Mouse (Mus musculus): ENCODE measurements around the gene Lag3. TPM values are rescaled to one million over a fixed set of nuclear protein-coding genes. Genes with fewer than 3 reads are reported as not detected.
"Not testable (repeated sequence)": the region's sequence is repeated elsewhere in the genome, so short reads cannot be mapped to it uniquely, and the experiment has no call there.

Gene Lag3
- polyA plus RNA-seq, 1 experiment from 2014 or later, result 2.3 TPM

GRCm38 (mm10) chr6:124907767-124908166 is 3.7 kb downstream of the Lag3 start:
- Histone ChIP-seq H3K9me3 (no peaks in the 10 kb centered on the region), H3K4me2 (replicated peaks) (no peak overlapping the region), H3K9ac (replicated peaks) (no peak overlapping the region), H3K4me3 (replicated peaks) (no peak overlapping the region), H3K4me1 (replicated peaks) (peaks cover 42% of the 10 kb centered on the region), H3K27ac (no peak overlapping the region), H3K27me3 (peaks cover 20% of the 10 kb centered on the region), H3K36me3 (peaks cover 6% of the 10 kb centered on the region; the same call in 1 of the 2 replicates)
- WGBS, result 85% methylated on average over 1 of the region's 1 CpGs
- no peak for ATAC-seq

DNA sequence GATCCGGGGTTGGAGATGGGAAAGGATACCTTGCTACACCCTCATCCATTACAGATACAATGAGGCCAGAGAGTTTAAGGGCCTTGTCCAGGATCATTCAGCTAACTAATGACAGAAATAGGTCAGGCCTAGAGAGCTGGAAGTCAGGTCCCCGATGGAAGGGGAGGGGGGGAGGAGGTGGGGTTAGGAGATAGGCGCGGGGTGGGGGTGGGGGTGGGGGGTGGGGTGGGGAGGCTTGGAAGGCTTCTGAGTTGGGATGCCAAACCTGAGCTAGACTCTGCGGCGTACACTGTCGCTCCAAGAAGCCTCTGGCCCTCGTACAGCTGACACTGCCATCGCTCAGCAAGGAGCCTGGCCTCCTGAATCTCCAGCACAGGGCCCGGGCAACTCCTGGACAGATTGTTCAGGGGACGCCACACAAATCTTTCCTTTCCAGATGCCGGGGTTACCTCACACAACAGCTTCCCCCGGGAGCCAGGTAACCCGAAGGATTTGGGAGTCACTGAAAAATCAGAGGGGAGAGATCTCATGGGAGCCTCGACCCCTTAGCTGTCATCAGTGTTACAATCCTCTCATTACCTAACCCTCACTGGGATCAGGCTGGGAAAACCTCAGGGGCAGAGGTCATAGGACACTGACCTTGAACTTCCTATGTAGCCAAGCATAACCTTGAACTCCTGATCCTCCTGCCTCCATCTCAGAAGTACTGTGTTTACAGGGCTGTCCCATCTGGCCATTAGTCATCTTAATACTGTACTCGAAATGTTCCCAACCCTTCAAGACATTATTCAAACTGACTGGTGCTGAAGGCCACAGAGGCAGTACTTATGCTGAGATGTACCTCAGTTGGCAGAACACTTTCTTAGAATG is 6.3 kb downstream of the Lag3 start:
- no peak for ATAC-seq
- WGBS, result 21% methylated on average over 16 of the region's 16 CpGs
- Histone ChIP-seq H3K4me2 (replicated peaks) (peak overlapping the region; percentile 63), H3K4me3 (replicated peaks) (peak overlapping the region; percentile 42), H3K27ac (peak overlapping the region; percentile 99), H3K9ac (replicated peaks) (peak overlapping the region; percentile 76), H3K9me3 (no peaks in the 10 kb centered on the region), H3K36me3 (no peaks in the 10 kb centered on the region), H3K4me1 (replicated peaks) (peaks cover 36% of the 10 kb centered on the region), H3K27me3 (peaks cover 14% of the 10 kb centered on the region; the same call in 1 of the 2 replicates)

DNA sequence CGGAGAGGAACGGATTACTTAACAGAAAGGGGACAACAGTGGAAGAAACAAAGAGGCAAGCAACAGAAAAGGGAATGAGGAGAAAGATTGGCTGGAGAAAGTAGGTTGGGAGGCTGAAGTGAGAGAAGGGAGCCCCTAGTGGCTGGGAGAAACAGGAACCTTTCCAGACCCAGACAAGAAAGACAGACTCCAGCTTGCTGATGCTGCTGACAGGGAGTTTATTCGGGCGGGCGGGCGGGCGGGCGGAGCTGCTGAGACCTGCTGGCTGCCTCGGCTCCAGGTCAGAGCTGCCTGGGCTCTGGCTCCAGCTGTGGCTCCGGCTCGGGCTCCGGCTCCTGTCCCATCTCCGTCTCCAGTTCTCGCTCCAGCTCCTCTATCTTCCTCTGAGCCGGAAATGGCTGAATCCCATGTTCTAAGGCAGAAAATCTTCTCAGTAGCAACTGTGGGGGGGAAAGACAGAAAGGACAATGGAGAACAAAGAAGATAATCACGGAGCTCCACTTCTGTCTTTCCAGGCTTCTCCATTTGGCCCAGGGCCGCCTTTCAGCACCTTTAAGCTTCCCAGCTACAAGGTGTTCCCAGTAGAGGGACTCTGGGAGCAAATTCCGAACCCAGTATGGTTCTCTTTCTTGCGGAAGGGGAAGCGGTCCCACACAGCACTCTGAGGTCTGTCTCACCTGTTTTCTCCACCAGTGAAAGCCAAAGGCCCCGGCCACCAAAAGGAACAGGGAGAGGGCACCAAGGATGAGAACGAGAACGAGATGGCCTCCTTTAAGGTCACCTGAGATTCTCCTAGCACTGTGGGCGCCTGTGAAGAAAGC is 7.1 kb downstream of the Lag3 start:
- peak overlapping the region; percentile 63 for H3K4me2 ChIP-seq (replicated peaks)
- H3K9ac ChIP-seq (replicated peaks), result peak overlapping the region; percentile 76
- H3K9me3 ChIP-seq, result no peaks in the 10 kb centered on the region
- H3K4me3 ChIP-seq (replicated peaks), result peak overlapping the region; percentile 42
- peak overlapping the region; percentile 99 for H3K27ac ChIP-seq
- H3K27me3 ChIP-seq, result peaks cover 11% of the 10 kb centered on the region; the same call in 1 of the 2 replicates
- H3K4me1 ChIP-seq (replicated peaks), result peaks cover 28% of the 10 kb centered on the region
- WGBS, result 6% methylated on average over 24 of the region's 24 CpGs
- no peaks in the 10 kb centered on the region for H3K36me3 ChIP-seq
- ATAC-seq, result peak; percentile 76

DNA sequence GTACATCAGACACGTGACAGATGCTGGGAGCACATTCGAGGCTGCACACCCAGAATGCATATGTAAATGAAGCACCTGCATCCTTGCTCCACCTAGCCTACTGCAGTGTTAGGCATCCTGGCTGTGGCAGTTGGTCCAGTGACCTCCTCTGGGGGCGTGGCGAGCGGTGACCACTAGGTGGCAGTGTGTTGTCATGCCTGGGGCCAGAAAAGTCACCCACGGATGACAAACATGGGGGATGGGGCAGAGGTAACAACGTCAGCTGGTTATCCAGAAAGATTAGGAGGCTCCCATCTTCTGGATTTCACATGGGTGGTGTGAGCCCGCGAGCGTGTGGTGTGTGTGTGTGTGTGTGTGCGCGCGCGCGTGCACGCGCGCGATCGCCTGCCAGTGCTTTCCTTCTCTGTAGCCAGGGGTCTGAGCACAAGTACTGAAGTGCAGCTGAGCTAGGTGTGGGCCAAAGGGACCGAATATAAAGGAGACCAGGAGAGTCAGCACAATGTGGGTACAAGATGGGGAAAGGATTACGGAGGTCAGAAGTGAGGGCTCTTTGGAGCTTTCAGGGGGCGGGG is 7.8 kb downstream of the Lag3 start:
- Histone ChIP-seq H3K4me3 (replicated peaks) (peak overlapping the region; percentile 42), H3K27ac (peak overlapping the region; percentile 99), H3K9ac (replicated peaks) (peak overlapping the region; percentile 76), H3K4me2 (replicated peaks) (peak overlapping the region; percentile 63), H3K27me3 (0 out of 2 replicates have a peak, but pooled peaks cover 8% of the 10 kb centered on the region), H3K36me3 (no peaks in the 10 kb centered on the region), H3K9me3 (no peaks in the 10 kb centered on the region), H3K4me1 (replicated peaks) (peaks cover 28% of the 10 kb centered on the region)
- peak; percentile 89 for ATAC-seq
- under 1% methylated on average over 23 of the region's 23 CpGs for WGBS

DNA sequence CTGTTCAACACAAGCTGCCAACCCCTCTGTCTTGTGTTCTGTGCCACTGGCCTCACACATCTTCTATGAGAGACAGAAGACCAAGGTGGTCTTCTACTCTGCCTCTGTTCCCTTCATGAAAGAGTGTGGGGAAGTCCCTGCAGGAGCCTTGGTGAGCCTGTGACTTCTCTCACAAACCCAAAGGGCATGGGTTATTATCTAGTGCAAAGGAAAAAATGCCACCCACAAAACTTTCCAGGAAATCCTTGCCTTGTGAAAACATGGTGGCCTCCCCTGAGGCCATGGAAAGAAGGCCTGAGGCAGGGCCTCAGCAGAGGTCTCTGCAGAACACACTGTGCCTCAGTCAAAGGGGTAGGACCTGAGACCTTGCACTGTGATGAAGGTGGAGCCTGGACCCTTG is 9.7 kb downstream of the Lag3 start:
- ATAC-seq, result no peak
- Histone ChIP-seq H3K36me3 (no peaks in the 10 kb centered on the region), H3K9me3 (no peaks in the 10 kb centered on the region), H3K27ac (no peak overlapping the region), H3K4me2 (replicated peaks) (no peak overlapping the region), H3K27me3 (no peaks in the 10 kb centered on the region), H3K4me3 (replicated peaks) (no peak overlapping the region), H3K9ac (replicated peaks) (no peak overlapping the region), H3K4me1 (replicated peaks) (peaks cover 28% of the 10 kb centered on the region)

DNA sequence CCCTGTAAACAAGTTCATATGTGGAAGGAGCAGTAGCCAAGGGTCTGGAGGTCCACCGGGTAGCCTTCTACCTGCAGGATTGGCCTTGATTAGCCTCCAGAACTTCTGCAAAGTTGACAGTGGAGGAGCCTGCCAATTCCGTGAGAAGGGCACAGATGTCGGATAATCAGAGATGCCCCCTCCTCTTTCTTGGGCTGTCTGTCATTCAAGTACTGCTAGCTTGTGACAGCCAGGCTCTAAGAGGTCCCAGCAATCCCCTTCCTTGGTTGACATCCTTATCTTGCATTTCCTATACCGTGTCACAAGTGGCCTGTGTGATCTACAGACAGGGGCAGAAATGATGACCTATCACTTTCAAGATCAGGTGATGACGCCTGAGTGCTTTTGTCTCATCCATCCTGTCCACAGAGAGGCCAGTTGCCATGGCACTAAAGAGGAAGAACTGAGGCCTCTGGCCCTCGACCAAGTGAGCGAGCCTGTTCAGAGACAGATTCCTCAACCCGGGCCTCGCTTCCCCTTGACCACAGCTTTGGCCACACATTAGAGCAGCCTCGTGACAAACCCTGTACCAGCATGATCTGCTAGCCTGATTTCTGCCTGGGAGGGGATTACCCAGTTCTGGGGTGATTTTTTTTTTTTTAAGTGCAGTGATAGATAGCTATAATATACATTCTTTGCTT is 10.6 kb downstream of the Lag3 start:
- H3K9me3 ChIP-seq, result no peaks in the 10 kb centered on the region
- H3K9ac ChIP-seq (replicated peaks), result no peak overlapping the region
- no peak overlapping the region for H3K27ac ChIP-seq
- 42% methylated on average over 10 of the region's 10 CpGs for WGBS
- H3K4me2 ChIP-seq (replicated peaks), result no peak overlapping the region
- H3K4me1 ChIP-seq (replicated peaks), result peaks cover 28% of the 10 kb centered on the region
- H3K27me3 ChIP-seq, result no peaks in the 10 kb centered on the region
- H3K4me3 ChIP-seq (replicated peaks), result no peak overlapping the region
- ATAC-seq, result no peak
- H3K36me3 ChIP-seq, result no peaks in the 10 kb centered on the region

DNA sequence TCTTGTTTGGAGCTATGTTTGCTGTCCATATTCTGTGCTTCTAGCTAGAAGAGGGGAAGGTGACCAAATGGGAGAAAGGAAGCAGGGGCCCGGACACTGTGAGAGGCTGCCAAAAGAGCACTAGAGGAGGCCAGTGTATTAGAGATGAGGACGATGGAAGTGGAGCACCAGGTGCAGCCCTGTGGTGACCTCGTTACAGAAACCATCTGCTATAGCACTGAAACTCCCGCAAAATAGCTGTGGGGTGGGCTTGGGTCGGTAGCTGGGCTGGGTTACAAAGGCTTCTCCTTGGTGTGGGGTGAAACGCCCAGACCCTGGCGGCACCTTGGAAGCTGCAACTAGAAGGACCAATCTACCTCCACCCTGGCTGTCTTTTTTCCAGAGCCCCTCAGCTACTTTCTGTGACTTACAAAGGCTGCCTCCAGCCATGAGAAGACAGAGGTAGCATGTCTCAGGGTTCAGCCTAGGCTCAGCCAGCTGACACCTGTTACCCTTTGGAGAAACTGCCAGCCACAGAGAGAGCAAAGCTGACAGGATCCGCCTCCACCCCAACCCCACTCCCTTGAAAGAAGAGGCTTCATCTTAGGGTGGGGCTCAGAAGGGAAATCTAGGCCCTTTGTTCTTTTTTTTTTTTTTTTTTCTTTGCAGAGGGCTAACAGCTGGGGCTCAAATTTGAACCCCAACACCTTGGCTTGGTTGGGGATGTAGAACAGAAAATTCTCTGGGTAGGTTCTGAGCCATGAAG is 11.3 kb downstream of the Lag3 start:
- 48% methylated on average over 8 of the region's 8 CpGs for WGBS
- Histone ChIP-seq H3K27me3 (no peaks in the 10 kb centered on the region), H3K4me3 (replicated peaks) (no peak overlapping the region), H3K4me2 (replicated peaks) (no peak overlapping the region), H3K9ac (replicated peaks) (no peak overlapping the region), H3K9me3 (no peaks in the 10 kb centered on the region), H3K27ac (no peak overlapping the region), H3K4me1 (replicated peaks) (peaks cover 23% of the 10 kb centered on the region), H3K36me3 (no peaks in the 10 kb centered on the region)
- no peak for ATAC-seq

- Histone ChIP-seq H3K27ac (no peak overlapping the region), H3K27me3 (no peaks in the 10 kb centered on the region), H3K4me3 (replicated peaks) (no peak overlapping the region), H3K4me1 (replicated peaks) (peaks cover 12% of the 10 kb centered on the region), H3K36me3 (no peaks in the 10 kb centered on the region), H3K4me2 (replicated peaks) (no peak overlapping the region), H3K9me3 (no peaks in the 10 kb centered on the region), H3K9ac (replicated peaks) (no peak overlapping the region)
- WGBS, result 30% methylated on average over 3 of the region's 3 CpGs
- ATAC-seq, result no peak
Observed at GRCm38 (mm10) chr6:124898359-124898758, 13.1 kb downstream of the Lag3 start.

DNA sequence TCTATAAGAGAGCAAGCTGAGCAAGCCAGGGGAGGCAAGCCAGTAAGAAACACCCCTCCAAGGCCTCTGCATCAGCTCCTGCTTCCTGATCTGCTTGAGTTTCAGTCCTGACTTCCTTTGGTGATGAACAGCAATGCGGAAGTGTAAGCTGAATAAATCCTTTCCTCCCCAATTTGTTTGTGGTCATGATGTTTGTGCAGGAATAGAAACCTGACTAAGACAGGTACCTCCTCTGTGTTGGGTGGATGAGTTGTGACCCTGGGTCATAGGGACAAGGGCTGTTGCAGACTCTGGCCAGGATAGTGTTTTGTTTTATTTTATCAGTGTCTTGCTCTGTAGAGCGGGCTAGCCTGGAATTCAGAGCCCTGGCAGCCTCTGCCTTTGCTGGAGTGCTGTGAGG is 17.4 kb downstream of the Lag3 start:
- not testable (repeated sequence) for H3K27me3 ChIP-seq; H3K4me1 ChIP-seq (replicated peaks); H3K27ac ChIP-seq; H3K4me3 ChIP-seq (replicated peaks); H3K9me3 ChIP-seq; H3K36me3 ChIP-seq; H3K4me2 ChIP-seq (replicated peaks); ATAC-seq; H3K9ac ChIP-seq (replicated peaks)
- WGBS, result 90% methylated on average over 2 of the region's 2 CpGs

- Histone ChIP-seq H3K9ac (replicated peaks) (no peak overlapping the region), H3K27me3 (no peaks in the 10 kb centered on the region), H3K4me1 (replicated peaks) (no peaks in the 10 kb centered on the region), H3K9me3 (no peaks in the 10 kb centered on the region), H3K27ac (no peak overlapping the region), H3K4me2 (replicated peaks) (no peak overlapping the region), H3K36me3 (no peaks in the 10 kb centered on the region), H3K4me3 (replicated peaks) (no peak overlapping the region)
- no peak for ATAC-seq
- WGBS, result 60% methylated on average over 6 of the region's 6 CpGs
Observed at GRCm38 (mm10) chr6:124890997-124891396, 20.5 kb downstream of the Lag3 start.

DNA sequence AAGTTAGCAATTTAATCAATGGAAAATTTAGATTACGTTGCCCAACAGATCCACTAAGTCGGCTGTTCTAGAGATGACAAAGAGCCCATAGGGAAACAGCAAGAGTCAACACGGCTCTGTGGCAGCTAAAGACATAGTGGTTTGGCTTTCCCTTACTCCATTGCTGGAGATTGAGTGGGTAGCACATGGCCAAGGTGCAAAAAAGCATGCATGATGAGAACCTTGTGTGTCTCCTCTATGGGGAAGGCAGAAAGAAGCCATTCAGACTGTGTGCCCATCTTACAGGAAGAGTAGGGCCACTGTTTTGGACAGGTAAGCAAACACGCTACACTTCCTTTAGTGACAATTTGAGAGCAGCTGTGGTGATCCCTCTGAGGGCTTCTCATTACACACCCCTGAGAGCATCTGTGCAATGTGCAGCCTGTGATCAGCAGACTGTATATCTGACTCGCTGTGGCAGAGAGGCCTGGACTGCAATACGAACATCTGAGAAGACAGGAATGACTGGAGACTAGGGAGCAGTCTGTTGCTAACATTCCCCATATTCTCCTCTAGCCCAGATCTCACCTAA is 22.9 kb downstream of the Lag3 start:
- 92% methylated on average over 6 of the region's 6 CpGs for WGBS
- no peak overlapping the region for H3K4me2 ChIP-seq (replicated peaks)
- no peaks in the 10 kb centered on the region for H3K27me3 ChIP-seq

More for the DNA sequence above, 22.9 kb downstream of the Lag3 start:
- no peak for ATAC-seq
- no peaks in the 10 kb centered on the region for H3K36me3 ChIP-seq
- no peak overlapping the region for H3K9ac ChIP-seq (replicated peaks)
- no peak overlapping the region for H3K27ac ChIP-seq
- H3K9me3 ChIP-seq, result no peaks in the 10 kb centered on the region
- no peaks in the 10 kb centered on the region for H3K4me1 ChIP-seq (replicated peaks)
- H3K4me3 ChIP-seq (replicated peaks), result no peak overlapping the region
